Mouse (Mus musculus) myocyte (in vitro differentiated cells): ENCODE results near the gene Tmem269.

Source experiments
- E2F4 ChIP-seq: IDR thresholded peaks from one replicate; pipeline ENCODE4 v1.6.1; 2011; ENCODE audit warnings: mild to moderate bottlenecking, control low read depth, moderate library complexity; ENCODE audit not compliant: insufficient read depth
- MAX ChIP-seq: IDR thresholded peaks from one replicate; pipeline ENCODE4 v1.6.1; 2011; ENCODE audit warnings: low read depth, mild to moderate bottlenecking, control low read depth
- MYOD1 ChIP-seq, 3 experiments: IDR thresholded peaks; one replicate each; pipeline ENCODE4 v1.6.1; 2011; ENCODE audit warnings: control low read depth in 2 of 3, low read depth in 2 of 3, mild to moderate bottlenecking in 2 of 3, moderate library complexity in 1 of 3; ENCODE audit not compliant: insufficient read length in 2 of 3, control insufficient read depth in 1 of 3
- POLR2A ChIP-seq: IDR thresholded peaks from one replicate; pipeline ENCODE4 v1.6.1; 2011; ENCODE audit warnings: low read depth, mild to moderate bottlenecking, control low read depth, moderate library complexity; ENCODE audit not compliant: insufficient read length
- POLR2AphosphoS2 ChIP-seq: IDR thresholded peaks from one replicate; pipeline ENCODE4 v1.6.1; 2011; ENCODE audit warnings: low read depth, control low read depth; ENCODE audit not compliant: insufficient read length
- REST ChIP-seq: IDR thresholded peaks from one replicate; pipeline ENCODE4 v1.6.1; 2011; ENCODE audit warnings: mild to moderate bottlenecking, control low read depth, moderate library complexity; ENCODE audit not compliant: insufficient read depth, insufficient read length
- TCF12 ChIP-seq: IDR thresholded peaks from one replicate; pipeline ENCODE4 v1.6.1; 2011; ENCODE audit warnings: mild to moderate bottlenecking, control low read depth; ENCODE audit not compliant: poor library complexity, insufficient read depth, severe bottlenecking
- TCF3 ChIP-seq: IDR thresholded peaks from one replicate; pipeline ENCODE4 v1.6.1; 2011; ENCODE audit warnings: low read depth, control low read depth; ENCODE audit not compliant: insufficient read length
- USF1 ChIP-seq: IDR thresholded peaks from one replicate; pipeline ENCODE4 v1.6.1; 2011; ENCODE audit warnings: low read depth, mild to moderate bottlenecking, control low read depth, moderate library complexity

DNA sequence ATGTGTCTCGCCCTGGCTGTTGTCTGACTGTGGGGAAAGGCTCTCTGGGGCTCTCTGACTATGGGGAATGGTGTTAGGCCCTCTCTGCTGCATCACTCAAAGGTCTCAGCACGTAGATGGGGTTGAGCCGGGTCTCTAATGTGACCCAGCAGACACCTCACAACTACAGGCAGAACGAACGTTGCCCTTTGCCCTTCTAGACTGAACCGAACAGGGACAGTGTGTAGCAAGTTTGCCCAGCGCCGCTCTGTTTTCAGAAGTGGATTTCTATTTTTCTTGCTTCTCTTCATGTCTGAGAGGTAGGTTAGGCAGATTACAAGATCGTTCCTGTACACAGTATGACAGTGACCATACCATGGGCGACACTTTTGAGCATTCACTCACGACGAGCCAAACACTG lies 24.6 kb upstream of the Tmem269 start:
- no peak for TF ChIP-seq POLR2A
- TF ChIP-seq E2F4, result no peak
- no peak for TF ChIP-seq TCF3
- TF ChIP-seq TCF12, result no peak
- no peak for TF ChIP-seq MYOD1 (IDR thresholded peaks at IDR 0.05; ENCODE audit: control insufficient read depth in 1 of 3, insufficient read length in 2 of 3, low read depth in 2 of 3)
- TF ChIP-seq REST, result no peak
- no peak for TF ChIP-seq POLR2AphosphoS2
- no peak for TF ChIP-seq MAX
- no peak for TF ChIP-seq USF1
